Mouse (Mus musculus) adrenal gland, adult 8-10 months (tissue): ENCODE results near the gene Gm3183. TPM values are rescaled to one million over a fixed set of nuclear protein-coding genes. Genes with fewer than 3 reads are reported as not detected.
"Not testable (repeated sequence)": the region's sequence is repeated elsewhere in the genome, so short reads cannot be mapped to it uniquely, and the experiment has no call there.

Experiments used
- DNase-seq: peaks from one replicate; pipeline ENCODE4 v3.0.0; 2022
- total RNA-seq, 4 experiments: library from RNA; stranded (reverse); gene quantifications; 2 replicates each; pipeline ENCODE4 v1.2.4; 2022

Gm3183 gene
- total RNA-seq: not detected

- not testable (repeated sequence) for DNase-seq
Observed at GRCm38 (mm10) chr5:94865136-94865535, at the start of gene Gm3183. Gene Gm3183 (plus strand): TSS chr5:94865436.

Other genes starting within 250 kb of the Gm3183 start
- gene Gm3147, start 249.1 kb upstream of the Gm3183 start, total RNA-seq: not detected
- gene Gm6509, start 241.5 kb upstream of the Gm3183 start, total RNA-seq: not detected
- not detected for gene Gm6205, start 217.1 kb upstream of the Gm3183 start, total RNA-seq
- gene Gm6367, start 123.2 kb downstream of the Gm3183 start, total RNA-seq: not detected
- not detected for gene Gm7942, start 241.5 kb downstream of the Gm3183 start, total RNA-seq